Mouse (Mus musculus) cerebellum, adult (tissue): Measurements from ENCODE around the gene Cdc37l1.
A peak's percentile ranks its signal among the peaks of the same experiment; 100 is the strongest.

ENCODE experiments used
- ATAC-seq: cut with Nextera tagmentation; 2 replicates; pipeline ENCODE4 v1.9.2; 2017; ENCODE audit warnings: mild to moderate bottlenecking, moderate library complexity, mixed read lengths; ENCODE audit not compliant: insufficient number of reproducible peaks, low FRiP score, low TSS enrichment

The Cdc37l1 gene

DNA sequence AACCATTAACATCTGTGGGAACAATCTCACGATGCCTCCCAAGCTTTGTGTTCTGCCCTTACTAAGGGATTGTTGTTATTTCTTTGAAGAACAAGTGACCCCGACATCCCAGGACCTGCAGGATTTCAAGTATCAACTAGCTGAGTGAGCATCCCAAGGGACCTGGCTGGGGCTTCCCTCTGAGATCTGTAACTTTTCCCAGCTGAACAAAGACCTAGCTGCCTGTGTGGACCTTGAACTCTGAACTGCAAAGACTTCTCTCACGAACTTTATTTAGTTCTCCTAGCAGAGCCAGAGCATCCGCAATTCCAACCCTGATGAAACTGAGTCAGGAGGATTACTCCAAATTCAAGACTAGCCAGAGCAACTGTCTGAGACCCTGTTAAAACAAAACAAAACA, 55.2 kb downstream of the Cdc37l1 start:
- no peak for ATAC-seq

DNA sequence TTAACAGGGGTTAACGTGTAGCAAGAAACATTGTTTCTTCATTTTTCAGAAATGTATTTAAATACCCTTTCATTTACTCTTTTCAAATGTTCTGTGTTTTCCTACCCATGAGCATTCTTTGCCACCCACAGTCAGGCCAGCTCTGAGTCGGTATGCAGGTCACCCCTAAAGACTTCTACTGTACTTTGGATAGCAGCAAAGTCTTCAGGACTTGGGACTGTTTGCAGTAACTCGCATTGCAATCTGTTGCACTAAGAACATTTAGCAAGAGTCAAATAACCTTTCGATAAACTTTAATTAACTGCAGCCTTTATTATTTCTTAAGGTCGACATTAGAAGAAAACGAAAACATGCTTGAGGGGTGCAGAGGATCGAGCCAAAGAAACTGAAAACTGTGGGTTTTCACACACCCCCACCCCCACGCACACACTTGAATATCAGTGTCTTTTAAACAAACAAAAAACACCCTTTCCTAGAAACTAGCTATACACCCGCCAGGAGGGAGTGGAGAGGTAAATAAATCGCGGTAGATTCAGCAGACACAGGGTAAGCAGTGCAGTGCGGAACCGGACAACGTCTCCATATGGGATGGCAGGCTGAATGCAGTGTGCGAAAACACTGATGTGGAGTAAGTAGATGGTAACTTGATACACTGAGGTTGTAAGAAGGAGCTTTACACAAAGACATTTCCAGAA, 56.0 kb downstream of the Cdc37l1 start:
- no peak for ATAC-seq

DNA sequence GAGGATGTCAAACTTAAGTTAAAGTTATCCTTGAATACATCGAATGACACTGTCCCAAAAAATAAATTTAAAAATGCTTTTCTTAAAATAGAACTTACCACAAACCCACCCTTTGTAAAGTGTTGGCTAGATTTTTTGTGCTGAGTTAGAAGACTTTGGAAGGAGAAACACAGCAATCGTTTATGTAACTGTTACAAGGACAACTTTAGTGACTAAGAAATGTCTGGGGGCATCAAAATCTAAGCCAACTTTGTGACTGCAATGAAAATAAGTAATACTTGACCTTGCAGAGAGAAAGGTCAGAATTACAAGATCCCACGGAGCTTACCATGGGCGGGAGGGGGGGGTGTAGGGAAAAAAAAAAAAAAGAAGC, 56.8 kb downstream of the Cdc37l1 start:
- no peak for ATAC-seq

DNA sequence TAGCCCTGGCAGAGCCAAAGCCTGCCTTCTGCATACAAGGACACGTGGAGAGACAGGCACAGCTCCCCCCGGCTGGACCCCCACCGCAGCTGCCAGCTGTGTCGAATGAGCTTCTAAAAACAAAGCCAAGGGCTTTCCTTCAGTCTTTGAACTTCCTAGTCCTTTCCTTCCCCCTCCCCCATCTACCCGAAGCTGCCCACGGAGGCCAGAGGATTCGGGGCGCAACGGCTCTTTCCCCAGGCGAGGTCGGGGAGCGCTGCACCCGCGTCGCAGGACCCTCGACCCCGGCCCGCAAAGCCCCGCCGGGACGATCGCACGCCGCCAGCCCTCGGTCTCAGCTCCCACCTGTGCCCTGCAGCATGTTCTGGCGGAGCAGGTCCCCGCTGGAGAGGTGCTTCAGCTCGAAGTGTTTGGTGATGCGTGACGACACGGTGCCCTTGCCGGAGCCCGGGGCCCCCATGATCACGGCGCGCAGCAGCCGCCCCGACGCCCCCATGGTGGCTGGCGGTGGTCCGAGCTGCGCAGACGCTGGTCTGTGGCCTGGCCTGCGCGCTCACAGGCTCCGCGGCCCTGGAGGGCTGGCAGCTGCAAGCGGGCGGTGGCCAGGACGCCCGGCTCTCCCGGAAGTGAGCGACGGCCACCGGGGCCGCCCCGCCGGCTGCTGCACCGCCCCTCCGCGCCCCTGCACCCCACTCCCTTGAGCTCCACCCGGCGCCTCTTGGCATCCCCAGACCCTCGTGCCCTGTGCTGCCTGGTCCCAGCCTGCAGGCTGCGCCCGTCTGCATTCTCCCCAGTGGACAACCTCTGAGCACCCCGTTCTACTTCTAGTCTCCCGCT, 57.4 kb downstream of the Cdc37l1 start, which contains the start of gene Ak3:
TSS of gene Ak3 (minus strand) at position 628 of the 837 bp plus-strand sequence.
- ATAC-seq: peak; percentile 84

DNA sequence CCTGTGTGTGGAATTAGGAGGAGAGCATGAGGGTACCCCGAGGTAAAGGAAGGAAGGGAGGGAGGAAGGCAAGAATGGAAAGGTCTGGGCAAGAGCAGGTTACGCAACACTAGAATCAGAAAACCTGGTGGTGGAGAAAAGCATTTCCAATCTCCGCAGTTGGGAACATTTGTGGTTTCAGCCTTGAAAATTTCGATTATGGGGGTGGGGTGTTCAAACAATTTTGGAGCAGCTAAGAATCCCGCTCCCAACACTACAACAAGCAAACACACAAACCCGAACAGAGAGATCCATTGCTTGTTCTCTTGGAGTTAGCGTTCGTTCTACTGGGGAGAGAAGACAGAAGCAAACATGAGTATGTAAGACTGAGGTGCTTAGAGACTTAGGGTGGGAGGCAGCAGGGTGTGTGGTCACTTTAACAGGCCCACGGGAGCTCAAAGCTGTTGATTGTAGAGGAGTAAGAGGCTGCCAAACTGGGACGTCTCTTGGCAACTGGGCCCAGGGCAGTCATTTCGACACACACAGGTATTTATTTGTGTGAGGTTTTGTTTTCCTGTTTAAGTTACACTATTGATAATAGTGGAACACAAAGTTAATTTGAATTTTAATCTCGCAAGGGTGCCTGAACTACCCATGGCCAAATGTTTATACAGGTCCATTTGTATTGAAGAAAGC, 59.4 kb downstream of the Cdc37l1 start:
- ATAC-seq: no peak

DNA sequence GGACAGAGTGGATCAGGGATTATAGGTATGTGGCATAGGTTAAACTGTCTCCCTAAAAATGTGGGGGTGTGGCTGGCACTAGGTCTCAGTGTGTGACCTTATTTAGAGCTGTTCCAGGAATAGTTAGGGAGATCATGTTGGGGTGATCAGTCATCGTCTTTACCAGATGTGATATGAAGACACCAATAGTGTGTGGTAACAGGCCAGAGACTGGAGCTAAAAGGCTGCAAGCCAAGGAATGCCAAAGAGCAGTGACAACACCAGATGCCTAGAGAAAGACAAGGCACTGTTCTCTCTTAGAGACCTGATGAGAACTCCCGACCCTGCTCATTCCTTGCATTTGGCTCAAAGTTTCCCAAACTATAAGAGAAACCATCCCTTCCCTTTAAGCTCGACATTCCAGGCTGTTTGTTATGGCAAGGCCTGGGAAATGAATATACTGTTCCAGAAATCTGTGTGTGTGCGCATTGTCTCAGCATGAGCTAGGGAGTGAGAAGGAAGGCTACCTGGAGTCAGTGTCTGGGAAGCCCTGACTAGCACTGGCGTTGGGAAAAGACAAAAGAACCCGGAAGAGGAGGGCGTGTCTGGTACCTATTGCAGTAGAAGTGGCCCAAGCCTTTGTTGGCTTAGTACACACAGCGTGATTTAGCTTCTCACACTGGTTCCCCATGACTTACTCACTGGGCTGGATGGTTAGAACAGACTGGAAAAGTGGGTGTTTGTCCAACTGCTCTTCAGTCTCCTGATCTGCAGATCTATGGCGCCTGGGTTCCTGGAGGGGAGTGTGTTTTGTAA, 60.2 kb downstream of the Cdc37l1 start:
- no peak for ATAC-seq

DNA sequence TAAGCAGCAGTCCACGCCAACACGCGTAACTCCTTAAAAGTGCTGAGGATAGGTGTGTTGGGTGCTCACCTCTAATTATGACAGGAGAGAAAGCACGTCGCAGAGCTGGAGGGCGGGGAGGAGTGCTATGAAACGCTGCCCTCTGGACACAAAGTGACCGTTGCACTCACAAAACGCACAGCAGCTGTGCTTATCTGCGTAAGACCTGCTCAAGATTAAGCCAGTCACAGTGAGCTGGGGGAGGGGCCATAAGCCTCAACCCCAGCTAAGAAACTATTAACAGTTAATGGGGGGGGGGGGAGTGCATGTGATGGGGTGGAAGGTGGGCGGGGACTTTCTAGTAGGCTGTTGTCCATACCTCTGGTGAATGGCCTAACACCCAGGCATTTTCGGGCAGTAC, 62.6 kb downstream of the Cdc37l1 start:
- ATAC-seq: no peak

DNA sequence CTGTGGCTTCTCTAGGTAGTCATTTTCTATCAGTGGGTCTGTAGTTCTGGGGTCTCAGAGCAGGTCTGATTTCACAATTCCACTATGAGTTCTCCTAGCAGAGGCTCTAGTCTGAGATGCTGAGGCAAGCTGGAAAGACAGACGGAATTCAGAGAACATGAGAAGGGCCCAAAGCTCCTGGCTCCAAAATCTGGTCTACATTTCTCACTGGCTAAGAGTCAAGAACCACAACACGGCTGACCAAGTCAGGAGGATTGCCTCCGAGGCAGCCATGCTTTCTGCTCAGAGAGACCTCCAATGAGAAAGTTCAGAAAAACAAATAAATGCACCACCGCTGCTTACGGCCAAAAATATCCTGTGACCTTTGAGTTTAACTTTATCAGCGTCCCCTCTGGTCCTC, 64.4 kb downstream of the Cdc37l1 start:
- no peak for ATAC-seq

DNA sequence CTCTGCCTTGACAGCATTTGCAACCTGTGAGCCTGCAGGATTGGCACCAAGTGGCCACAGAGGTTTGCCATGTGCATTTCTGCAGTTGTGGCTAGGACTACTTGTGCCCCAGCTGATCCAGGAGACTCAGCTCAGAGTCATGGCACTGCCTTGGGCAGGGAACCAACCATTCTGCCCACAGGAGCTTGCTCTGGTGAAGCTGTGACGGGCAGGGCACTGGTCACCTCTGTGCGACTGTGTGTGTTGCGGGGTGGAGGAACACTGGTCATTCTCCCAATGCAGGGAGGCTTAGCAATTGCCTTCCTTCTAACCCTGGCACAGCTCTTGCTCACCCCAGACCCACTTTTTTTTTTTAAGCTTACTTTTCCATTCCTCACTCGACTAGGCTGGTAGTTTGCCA, 65.3 kb downstream of the Cdc37l1 start:
- ATAC-seq: no peak

DNA sequence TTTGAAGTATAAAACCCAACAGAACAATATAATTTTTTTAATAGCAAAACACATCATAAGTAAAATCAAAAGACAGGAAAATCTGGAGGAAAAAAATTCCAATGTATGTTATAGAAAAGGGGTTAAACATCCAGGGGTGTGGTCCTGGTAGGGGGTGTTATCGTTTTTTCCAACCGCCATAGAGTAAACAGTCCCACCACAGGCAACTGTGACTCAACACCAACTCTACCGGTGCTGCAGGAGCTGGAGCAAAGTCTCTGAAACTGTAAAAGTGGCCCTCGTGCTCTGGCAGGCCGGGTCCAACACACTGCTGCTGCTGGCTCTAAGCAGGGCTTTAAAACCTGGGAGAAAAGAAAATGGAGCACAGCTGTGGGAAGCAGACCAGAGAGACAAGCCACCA, 68.6 kb downstream of the Cdc37l1 start:
- no peak for ATAC-seq

DNA sequence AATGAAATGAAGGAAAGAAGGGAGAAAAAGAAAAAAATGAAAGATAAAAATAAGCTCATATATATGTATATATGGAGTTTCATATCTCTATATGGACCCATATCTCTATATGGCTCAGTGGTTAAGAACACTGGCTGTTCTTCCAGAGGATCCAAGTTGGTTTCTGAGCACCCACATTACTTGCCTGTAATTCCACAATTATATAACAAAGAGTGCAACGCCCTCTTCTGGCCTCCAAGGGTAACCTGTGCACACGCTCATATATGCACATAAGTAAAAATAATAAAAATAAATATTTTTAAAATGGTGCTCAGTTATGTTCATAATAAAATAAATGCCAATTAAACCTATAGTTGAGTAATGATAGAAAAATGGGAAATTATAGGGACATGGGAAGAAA, 69.5 kb downstream of the Cdc37l1 start:
- ATAC-seq: no peak

DNA sequence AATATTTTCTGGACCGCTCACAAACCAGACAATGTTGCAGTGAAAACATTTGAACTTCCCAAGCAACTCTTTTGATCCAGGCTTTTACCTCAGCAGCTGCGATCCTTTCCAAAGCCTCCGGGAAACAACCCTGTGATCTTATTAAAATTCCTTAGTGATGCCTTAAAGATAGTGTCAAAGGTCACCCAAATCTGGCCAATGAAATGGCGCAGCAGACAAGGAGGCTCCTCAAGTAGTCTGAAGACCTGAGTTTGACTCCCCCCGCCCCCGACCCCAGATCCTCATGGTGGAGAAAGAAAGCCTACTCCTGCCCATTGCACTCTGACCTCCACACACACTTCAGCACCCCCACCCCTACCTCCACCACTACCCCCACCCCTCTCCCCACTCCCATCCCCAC, 70.1 kb downstream of the Cdc37l1 start:
- no peak for ATAC-seq

DNA sequence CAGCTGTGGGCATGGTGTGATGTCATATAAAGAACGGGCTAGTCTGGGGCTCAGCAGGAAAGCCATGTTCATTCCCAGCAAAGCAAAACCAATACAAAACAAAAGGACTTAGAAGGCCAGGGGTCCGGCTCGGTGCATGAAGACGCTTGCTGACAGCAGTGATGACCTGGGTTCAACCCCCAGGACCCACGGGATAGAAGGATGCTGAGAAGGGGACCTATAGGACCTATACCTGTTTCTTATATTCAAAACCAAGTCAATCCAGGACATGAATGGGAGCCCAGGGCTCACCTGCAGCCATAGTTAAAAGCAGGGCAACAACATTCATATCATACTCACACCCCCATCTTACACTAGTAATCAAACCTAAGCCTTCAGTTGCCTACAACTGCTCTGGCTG, 72.9 kb downstream of the Cdc37l1 start:
- no peak for ATAC-seq

DNA sequence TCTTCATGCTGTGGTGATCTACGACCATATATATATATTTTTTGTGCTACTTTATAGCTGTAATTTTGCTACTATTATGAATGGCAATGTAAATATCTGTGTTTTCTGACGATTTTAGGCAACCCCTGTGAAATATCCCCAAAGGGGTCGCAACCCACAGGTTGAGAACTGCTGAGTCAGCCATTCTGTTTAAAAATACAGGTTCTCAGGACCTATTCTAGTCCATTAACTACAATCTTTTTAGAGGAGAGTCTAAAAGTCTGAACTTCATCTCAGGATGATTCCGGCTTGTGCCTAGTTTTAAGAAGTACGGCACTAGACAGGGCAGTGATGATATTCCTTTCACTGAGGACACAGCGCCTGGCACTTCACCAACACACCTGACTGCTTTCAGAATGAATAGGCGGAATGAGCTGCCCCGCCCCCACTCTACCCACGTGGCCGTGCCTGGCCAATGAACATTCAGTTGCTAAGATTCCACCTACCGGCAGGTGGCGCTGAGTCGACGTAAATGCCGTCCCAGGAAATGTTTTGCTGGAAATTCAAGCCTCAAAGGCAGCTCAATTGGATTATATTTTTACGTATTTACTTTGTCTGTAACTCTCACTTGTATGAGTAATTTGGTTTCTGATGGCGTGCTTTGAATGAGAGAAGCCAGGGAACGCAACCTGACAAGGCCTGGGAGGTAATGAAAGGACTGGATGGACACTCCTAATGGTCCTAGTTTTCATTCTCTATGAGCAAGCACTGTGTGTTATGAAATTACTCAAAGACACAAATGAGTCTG, 73.6 kb downstream of the Cdc37l1 start:
- peak; percentile 71 for ATAC-seq

DNA sequence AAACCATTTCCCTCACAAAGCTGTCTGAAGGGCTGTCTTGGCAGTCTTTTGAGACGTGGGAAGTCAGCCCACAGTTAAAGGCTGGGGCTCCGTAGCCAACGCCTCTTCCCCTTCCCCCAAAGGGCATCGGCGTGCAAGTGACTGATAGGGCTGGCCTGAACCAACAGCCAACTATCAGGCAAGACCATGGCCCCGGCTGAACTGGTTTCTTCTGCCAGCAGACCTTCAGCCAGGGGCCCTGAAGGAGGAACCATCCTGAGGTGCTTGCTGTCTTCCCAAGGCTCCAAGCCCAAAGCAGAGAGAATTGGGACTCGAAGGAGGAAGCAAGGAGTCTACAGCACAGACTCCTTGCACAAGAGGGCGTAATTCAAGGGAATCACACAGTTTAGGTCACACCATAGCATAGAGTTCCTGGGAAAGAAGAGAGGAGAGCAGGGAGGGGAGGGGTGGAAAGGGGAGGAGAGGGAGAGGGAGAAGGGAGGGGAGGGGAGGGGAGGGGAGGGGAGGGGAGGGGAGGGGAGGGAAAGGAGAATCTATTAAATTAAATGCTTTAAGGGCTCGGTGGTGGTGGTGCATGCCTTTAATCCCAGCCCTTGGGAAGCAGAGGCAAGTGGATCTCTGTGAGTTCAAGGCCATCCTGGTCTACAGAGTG, 74.4 kb downstream of the Cdc37l1 start:
- no peak for ATAC-seq

DNA sequence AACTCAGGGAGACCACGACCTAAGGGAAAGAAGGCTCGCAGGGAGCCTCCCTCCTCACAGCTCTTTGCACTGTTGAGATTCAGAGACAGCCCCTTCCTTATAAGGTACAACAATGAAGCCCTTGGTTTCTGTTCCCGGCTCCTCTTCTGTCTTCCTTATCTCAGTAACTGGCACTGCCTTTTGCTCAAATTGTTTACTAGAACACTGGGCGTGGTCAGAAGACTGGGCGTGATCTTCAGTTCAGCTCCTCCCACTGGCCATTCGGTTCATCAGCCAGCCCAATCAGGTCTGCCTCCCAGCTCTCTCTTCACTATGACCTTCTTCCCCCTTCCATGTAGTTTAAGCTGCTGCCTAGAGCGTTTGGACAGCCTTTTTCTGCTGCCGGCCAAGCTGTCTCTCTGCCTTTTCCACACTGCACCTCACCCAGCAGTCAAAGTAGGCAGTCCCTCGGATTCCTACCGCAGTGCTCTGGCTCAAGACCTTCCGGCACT, 76.9 kb downstream of the Cdc37l1 start:
- peak; percentile 65 for ATAC-seq

DNA sequence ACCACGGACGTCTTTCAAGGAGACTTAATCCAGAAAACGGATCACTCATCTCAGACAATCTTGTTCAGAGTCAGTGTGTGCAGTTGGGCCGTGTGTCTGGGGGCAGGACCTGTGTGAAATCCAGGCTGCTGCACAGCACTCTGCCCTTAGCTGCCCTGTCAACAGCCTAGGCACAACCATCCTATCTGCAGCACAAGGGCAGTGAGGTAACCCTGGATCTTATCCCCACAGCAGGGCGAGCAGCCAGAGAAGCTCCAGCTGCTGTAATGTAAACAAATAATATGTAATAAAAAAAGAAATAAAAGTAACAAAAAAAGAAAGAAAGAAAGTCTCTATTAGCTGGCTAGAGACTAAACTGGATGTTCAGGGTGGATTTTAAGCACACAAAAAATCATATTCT, 79.0 kb downstream of the Cdc37l1 start:
- ATAC-seq: no peak

DNA sequence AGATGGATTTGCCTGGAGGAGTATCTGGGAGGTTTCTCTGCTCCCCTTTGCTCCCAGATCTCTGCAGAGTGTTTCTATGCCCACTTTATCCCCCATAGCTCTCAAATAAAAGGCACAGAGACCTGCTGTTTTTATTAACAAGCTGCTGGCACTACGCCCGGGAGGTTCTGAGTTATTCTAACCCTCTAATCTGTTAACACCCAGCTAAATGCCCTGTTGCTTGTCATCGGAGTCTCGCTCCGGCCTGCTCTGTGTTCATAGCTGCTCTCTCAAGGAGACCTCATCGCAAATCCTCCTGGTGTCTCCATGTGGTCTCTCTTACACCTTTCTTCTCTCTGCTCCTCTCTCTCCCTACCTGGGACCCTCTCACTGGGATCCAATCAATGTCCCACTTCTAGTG, 84.7 kb downstream of the Cdc37l1 start:
- no peak for ATAC-seq
